Mouse (Mus musculus) cerebellum, adult 2 months (tissue): ENCODE data around the gene Tmem40.

ENCODE experiments used
- CTCF ChIP-seq: fragments of 200-500 bp; IDR thresholded peaks from 2 replicates; pipeline ENCODE4 v1.5.1; 2011; ENCODE audit warnings: low read depth, mild to moderate bottlenecking, control low read depth, low read length, moderate library complexity, borderline replicate concordance; ENCODE audit not compliant: insufficient read depth
- POLR2A ChIP-seq: fragments of 200-500 bp; IDR thresholded peaks from 2 replicates; pipeline ENCODE4 v1.6.1; 2011; ENCODE audit warnings: low read length, control low read depth, borderline replicate concordance; ENCODE audit not compliant: insufficient read depth

- no peak for TF ChIP-seq CTCF
- no peak for TF ChIP-seq POLR2A
Measured at GRCm38 (mm10) chr6:115760137-115760536, 2.1 kb downstream of the Tmem40 start.
